Mouse (Mus musculus): ENCODE measurements around the gene Ring1.

DNA sequence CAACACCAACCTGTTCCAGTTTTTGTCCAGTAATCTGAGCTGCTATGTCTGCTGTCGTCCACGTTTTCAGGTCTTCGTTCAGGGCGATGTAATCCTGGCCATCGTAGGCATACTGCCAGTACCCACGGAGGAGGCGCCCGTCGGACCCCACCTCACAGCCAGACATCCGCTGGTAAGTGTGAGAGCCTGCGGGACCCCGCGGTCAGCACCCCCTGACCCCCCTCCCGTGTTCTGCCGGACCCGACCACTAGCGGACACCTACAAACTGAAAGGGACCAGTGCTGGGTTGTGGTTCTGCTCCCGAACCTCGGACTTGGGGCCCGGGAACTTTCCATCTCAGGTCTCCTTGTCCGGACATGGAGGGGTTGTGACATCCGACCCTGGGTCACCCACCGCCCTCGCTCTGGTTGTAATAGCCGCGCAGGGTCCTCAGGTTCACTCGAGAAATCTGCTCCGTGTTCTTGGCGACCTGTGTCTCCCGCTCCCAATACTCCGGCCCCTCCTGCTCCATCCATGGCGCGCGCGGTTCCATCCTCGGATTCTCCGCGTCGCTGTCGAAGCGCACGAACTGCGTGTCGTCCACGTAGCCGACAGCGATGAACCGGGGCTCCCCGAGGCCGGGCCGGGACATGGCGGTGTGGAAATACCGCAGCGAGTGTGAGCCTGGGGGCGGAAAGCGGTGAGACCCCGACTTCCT lies 46.5 kb downstream of the Ring1 start:
- TF ChIP-seq POLR2A (IDR thresholded peaks at IDR 0.05; ENCODE audit: borderline replicate concordance, low read depth, low read length): no peak
- TF ChIP-seq CTCF (IDR thresholded peaks at IDR 0.05; ENCODE audit: low read depth, low read length): no peak
